Mouse (Mus musculus): ENCODE measurements around the gene Pcsk1n. TPM values are rescaled to one million over a fixed set of nuclear protein-coding genes. Genes with fewer than 3 reads are reported as not detected.
"Not testable (repeated sequence)": the region's sequence is repeated elsewhere in the genome, so short reads cannot be mapped to it uniquely, and the experiment has no call there.

Pcsk1n gene
- total RNA-seq (2021) = 100 to 1,000 TPM; 376 to 404 TPM
- long read RNA-seq, experiment 1, transcript Pcsk1n-201 (3 exons, 2,193 nt) = major isoform, 718 of 825 reads
- long read RNA-seq, experiment 1, partial matches to known transcripts = 23 of 825 reads
- long read RNA-seq, experiment 1, other reads (novel, unspliced or antisense) = 84 of 825 reads
- long read RNA-seq, experiment 2, transcript Pcsk1n-201 (3 exons, 2,193 nt) = major isoform, 1,047 of 1,176 reads
- long read RNA-seq, experiment 2, partial matches to known transcripts = 14 of 1,176 reads
- long read RNA-seq, experiment 2, other reads (novel, unspliced or antisense) = 115 of 1,176 reads

- peak; percentile 37 to 50 for DNase-seq (ENCODE audit: low spot score in 2 of 2)
These were observed at the start of gene Pcsk1n for GRCm38 (mm10) chrX:7919601-7920383. TSS of gene Pcsk1n (plus strand) at chrX:7919822.

GRCm38 (mm10) chrX:7869826-7870225 is 49.8 kb upstream of the Pcsk1n start:
- TF ChIP-seq CTCF (conservative IDR thresholded peaks at IDR 0.05) = no peak
- Histone ChIP-seq H3K27ac (no peak overlapping the region), H3K4me3 (no peak overlapping the region)
- DNase-seq (ENCODE audit: low spot score in 2 of 2) = no peak

More at GRCm38 (mm10) chrX:7919601-7920383, at the start of gene Pcsk1n:
- no peak for TF ChIP-seq CTCF (conservative IDR thresholded peaks at IDR 0.05)
- peak within 1 kb of the TSS; percentile 87 for H3K27ac ChIP-seq
- H3K4me3 ChIP-seq = peak within 1 kb of the TSS; percentile 60

- peak within 1 kb of the TSS; percentile 66 for H3K4me3 ChIP-seq
- TF ChIP-seq CTCF (conservative IDR thresholded peaks at IDR 0.05) = no peak
- H3K27ac ChIP-seq = peak within 1 kb of the TSS; percentile 92
- DNase-seq (ENCODE audit: low spot score in 2 of 2) = peak; percentile 80 to 86
These were observed 41.6 kb upstream of the Pcsk1n start, which contains the start of gene Pim2 for GRCm38 (mm10) chrX:7878007-7878419. TSS of gene Pim2 (plus strand) at chrX:7878262.

GRCm38 (mm10) chrX:7878495-7878894 is 41.1 kb upstream of the Pcsk1n start:
- TF ChIP-seq CTCF (conservative IDR thresholded peaks at IDR 0.05) = no peak
- peak overlapping the region; percentile 92 for H3K27ac ChIP-seq
- DNase-seq (ENCODE audit: low spot score in 2 of 2) = peak in 1 of 2 experiments; percentile 22
- peak overlapping the region; percentile 66 for H3K4me3 ChIP-seq

- H3K4me3 ChIP-seq = peak overlapping the region; percentile 66
- peak; percentile 65 for TF ChIP-seq CTCF (conservative IDR thresholded peaks at IDR 0.05)
- peak overlapping the region; percentile 65; the same call in 1 of the 2 replicates for H3K27ac ChIP-seq
These were observed 39.8 kb upstream of the Pcsk1n start for GRCm38 (mm10) chrX:7879819-7880218.

GRCm38 (mm10) chrX:7883841-7884567 is 35.6 kb upstream of the Pcsk1n start, which contains the start of gene Slc35a2:
TSS of gene Slc35a2 (plus strand) at chrX:7884028.
- DNase-seq (ENCODE audit: low spot score in 2 of 2) = peak; percentile 70 to 88
- Histone ChIP-seq H3K4me3 (peak within 1 kb of the TSS; percentile 69), H3K27ac (peak within 1 kb of the TSS; percentile 94)
- TF ChIP-seq CTCF (conservative IDR thresholded peaks at IDR 0.05) = peak; percentile 42

More at GRCm38 (mm10) chrX:7879819-7880218, 39.8 kb upstream of the Pcsk1n start:
- DNase-seq (ENCODE audit: low spot score in 2 of 2) = peak; percentile 53 to 67

- TF ChIP-seq CTCF (conservative IDR thresholded peaks at IDR 0.05) = no peak
- H3K4me3 ChIP-seq = peak overlapping the region; percentile 70
- no peak for DNase-seq (ENCODE audit: low spot score in 2 of 2)
- peak overlapping the region; percentile 97; the same call in 1 of the 2 replicates for H3K27ac ChIP-seq
These were observed 21.4 kb upstream of the Pcsk1n start for GRCm38 (mm10) chrX:7898211-7898610.

- no peak for TF ChIP-seq CTCF (conservative IDR thresholded peaks at IDR 0.05)
- Histone ChIP-seq H3K4me3 (peak within 1 kb of the TSS; percentile 70), H3K27ac (peak within 1 kb of the TSS; percentile 97)
- peak; percentile 82 to 92 for DNase-seq (ENCODE audit: low spot score in 2 of 2)
These were observed 20.4 kb upstream of the Pcsk1n start, which contains the start of the genes Pqbp1 and Timm17b for GRCm38 (mm10) chrX:7898880-7899874. TSS of gene Pqbp1 (minus strand) at chrX:7899269. TSS of gene Timm17b (plus strand) at chrX:7899357.

GRCm38 (mm10) chrX:7904441-7904840 is 15.2 kb upstream of the Pcsk1n start:
- H3K27ac ChIP-seq = no peak overlapping the region
- no peak overlapping the region for H3K4me3 ChIP-seq
- no peak for DNase-seq (ENCODE audit: low spot score in 2 of 2)

GRCm38 (mm10) chrX:7907735-7908134 is 11.9 kb upstream of the Pcsk1n start, which contains the start of gene Gm10491:
TSS of gene Gm10491 (minus strand) at chrX:7907835.
- TF ChIP-seq CTCF (conservative IDR thresholded peaks at IDR 0.05) = no peak
- H3K27ac ChIP-seq = no peak within 1 kb of the TSS
- no peak within 1 kb of the TSS for H3K4me3 ChIP-seq
- no peak for DNase-seq (ENCODE audit: low spot score in 2 of 2)

More at GRCm38 (mm10) chrX:7904441-7904840, 15.2 kb upstream of the Pcsk1n start:
- TF ChIP-seq CTCF (conservative IDR thresholded peaks at IDR 0.05) = no peak

- DNase-seq (ENCODE audit: low spot score in 2 of 2); H3K4me3 ChIP-seq; H3K27ac ChIP-seq: not testable (repeated sequence)
These were observed 10.4 kb upstream of the Pcsk1n start, which contains the start of gene Gm10490 for GRCm38 (mm10) chrX:7909242-7909641. TSS of gene Gm10490 (plus strand) at chrX:7909542.

Measured in layer of hippocampus, adult 2 months (tissue).